Mouse (Mus musculus) liver, adult 2 months (tissue): ENCODE measurements around the gene Vwa8. TPM values are rescaled to one million over a fixed set of nuclear protein-coding genes. Genes with fewer than 3 reads are reported as not detected.

Experiments
- DNase-seq: peaks from one replicate; pipeline ENCODE4 v3.0.0-alpha.2; 2011; ENCODE audit warnings: low read depth, low spot score; ENCODE audit errors: extremely low read depth
- H3K27ac ChIP-seq: fragments of 200-500 bp; replicated peaks from 2 replicates; pipeline ENCODE4 v1.5.1; 2012; ENCODE audit warnings: low read depth, mild to moderate bottlenecking, control low read depth, inconsistent platforms, low read length; ENCODE audit not compliant: insufficient read depth
- H3K27me3 ChIP-seq: fragments of 200-500 bp; 2 replicates; pipeline ENCODE4 v1.6.1; 2012; ENCODE audit warnings: mild to moderate bottlenecking, moderate library complexity, low read length, inconsistent platforms; ENCODE audit not compliant: control insufficient read depth, insufficient read depth
- H3K36me3 ChIP-seq: fragments of 200-500 bp; 2 replicates; pipeline ENCODE4 v1.6.1; 2012; ENCODE audit warnings: low read length, inconsistent platforms; ENCODE audit not compliant: control insufficient read depth, insufficient read depth
- H3K4me1 ChIP-seq: fragments of 200-500 bp; 2 replicates; pipeline ENCODE4 v1.6.1; 2011; ENCODE audit warnings: low read length; ENCODE audit not compliant: control insufficient read depth, insufficient read depth
- H3K4me3 ChIP-seq: fragments of 200-500 bp; 2 replicates; pipeline ENCODE4 v1.5.1; 2011; ENCODE audit warnings: low read depth, mild to moderate bottlenecking, control low read depth, low read length, moderate library complexity; ENCODE audit not compliant: insufficient read depth
- H3K79me2 ChIP-seq: fragments of 200-500 bp; 2 replicates; pipeline ENCODE4 v1.6.1; 2012; ENCODE audit warnings: inconsistent platforms, mild to moderate bottlenecking, low read length, moderate library complexity; ENCODE audit not compliant: control insufficient read depth, insufficient read depth
- H3K9ac ChIP-seq: fragments of 200-500 bp; 2 replicates; pipeline ENCODE4 v1.6.1; 2012; ENCODE audit warnings: low read depth, mild to moderate bottlenecking, control low read depth, inconsistent platforms, low read length
- CTCF ChIP-seq: fragments of 200-500 bp; IDR thresholded peaks from 2 replicates; pipeline ENCODE4 v1.5.1; 2011; ENCODE audit warnings: low read depth, low read length, control low read depth
- POLR2A ChIP-seq: fragments of 200-500 bp; IDR thresholded peaks from 2 replicates; pipeline ENCODE4 v1.6.1; 2011; ENCODE audit warnings: low read length, control low read depth; ENCODE audit not compliant: insufficient read depth; ENCODE audit errors: extremely low read depth
- WGBS: fragments of 180-500 bp; shearing (Covaris S2); methylation state at CpG from one replicate; pipeline ENCODE4 v1.1.7; 2018; 5-methylcytosine and 5-hydroxymethylcytosine counted together
- polyA plus RNA-seq: library from polyadenylated mRNA; depleted of rRNA; stranded (reverse); fragments of >200 nt; gene quantifications from 2 replicates; pipeline ENCODE4 v1.2.3, GENCODE M21; 2012
- total RNA-seq: library from RNA; depleted of rRNA; stranded (reverse); fragments of >200 nt; gene quantifications from 2 replicates; pipeline ENCODE4 v1.2.3, GENCODE M21; 2014

Vwa8 gene
- total and polyA plus RNA-seq, 2 experiments, result 44.0 to 106 TPM

- Histone ChIP-seq H3K27ac (no peak overlapping the region), H3K9ac (no peak overlapping the region), H3K4me1 (no peaks in the 10 kb centered on the region), H3K4me3 (no peak overlapping the region), H3K79me2 (no peaks in the 10 kb centered on the region), H3K36me3 (no peaks in the 10 kb centered on the region), H3K27me3 (no peaks in the 10 kb centered on the region)
- 91% methylated on average over 4 of the region's 4 CpGs for WGBS
- no peak for DNase-seq
- TF ChIP-seq POLR2A, result no peak
- no peak for TF ChIP-seq CTCF
These were observed 382.8 kb downstream of the Vwa8 start for GRCm38 (mm10) chr14:79231677-79232076.

- WGBS, result 75% methylated on average over 5 of the region's 5 CpGs
- H3K36me3 ChIP-seq, result no peaks in the 10 kb centered on the region
- no peak overlapping the region for H3K27ac ChIP-seq
- no peak for DNase-seq
- no peaks in the 10 kb centered on the region for H3K79me2 ChIP-seq
- H3K9ac ChIP-seq, result no peak overlapping the region
- TF ChIP-seq CTCF (no peak), POLR2A (no peak)
- H3K4me1 ChIP-seq, result no peaks in the 10 kb centered on the region
- H3K27me3 ChIP-seq, result no peaks in the 10 kb centered on the region
- no peak overlapping the region for H3K4me3 ChIP-seq
These were observed 384.8 kb downstream of the Vwa8 start for GRCm38 (mm10) chr14:79233697-79234096.

DNA sequence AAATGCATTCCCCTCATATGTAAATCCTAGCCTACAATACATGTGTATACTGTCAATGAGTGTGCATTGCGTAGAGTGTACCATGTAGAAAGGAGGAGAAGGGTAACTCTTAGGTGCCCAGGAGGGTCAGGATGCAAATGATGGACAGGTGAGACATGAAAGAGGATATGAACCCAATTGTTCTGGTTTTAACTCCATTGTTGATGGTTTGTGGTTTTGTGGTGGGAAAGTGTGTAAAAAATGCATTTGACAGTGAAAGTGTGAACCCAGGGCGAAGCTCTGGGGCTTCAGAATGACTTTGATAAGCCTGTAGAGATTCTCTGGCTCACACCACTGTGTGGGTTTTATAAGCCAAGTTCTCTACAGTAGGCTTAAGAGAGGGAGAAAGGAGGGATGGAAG, 385.7 kb downstream of the Vwa8 start:
- no peaks in the 10 kb centered on the region for H3K79me2 ChIP-seq
- 93% methylated on average over 2 of the region's 2 CpGs for WGBS
- H3K4me1 ChIP-seq, result no peaks in the 10 kb centered on the region
- DNase-seq, result no peak
- H3K36me3 ChIP-seq, result no peaks in the 10 kb centered on the region
- H3K4me3 ChIP-seq, result no peak overlapping the region
- no peak overlapping the region for H3K27ac ChIP-seq
- TF ChIP-seq POLR2A (no peak), CTCF (no peak)
- no peaks in the 10 kb centered on the region for H3K27me3 ChIP-seq
- H3K9ac ChIP-seq, result no peak overlapping the region

GRCm38 (mm10) chr14:79235157-79235556, 386.3 kb downstream of the Vwa8 start:
- Histone ChIP-seq H3K4me1 (no peaks in the 10 kb centered on the region), H3K36me3 (no peaks in the 10 kb centered on the region), H3K4me3 (no peak overlapping the region), H3K79me2 (no peaks in the 10 kb centered on the region), H3K27ac (no peak overlapping the region), H3K9ac (no peak overlapping the region), H3K27me3 (no peaks in the 10 kb centered on the region)
- no peak for DNase-seq
- TF ChIP-seq POLR2A (no peak), CTCF (no peak)
- 74% methylated on average over 5 of the region's 5 CpGs for WGBS

DNA sequence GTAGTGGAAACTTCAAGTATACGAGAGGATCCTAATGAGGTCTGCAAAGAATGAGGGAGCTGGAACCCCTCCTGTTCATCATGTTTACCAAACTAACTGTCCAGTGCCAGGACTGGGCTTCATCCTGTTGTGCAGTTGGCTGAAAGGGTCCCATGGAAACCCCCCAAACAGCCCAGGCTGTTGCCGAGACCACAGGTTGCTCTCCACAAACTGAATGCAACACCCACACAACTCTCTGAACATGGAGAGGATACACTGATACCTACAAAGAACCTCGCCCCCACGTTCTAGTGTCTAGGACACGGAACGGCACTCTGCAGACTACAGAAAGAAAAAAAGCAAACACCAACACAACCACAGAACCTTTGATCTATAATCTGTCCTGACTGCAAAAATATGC, 387.4 kb downstream of the Vwa8 start:
- DNase-seq, result no peak

GRCm38 (mm10) chr14:79239402-79239801, 390.6 kb downstream of the Vwa8 start:
- Histone ChIP-seq H3K4me1 (no peaks in the 10 kb centered on the region), H3K4me3 (no peak overlapping the region), H3K9ac (no peak overlapping the region), H3K79me2 (no peaks in the 10 kb centered on the region), H3K27me3 (no peaks in the 10 kb centered on the region), H3K27ac (no peak overlapping the region), H3K36me3 (no peaks in the 10 kb centered on the region)
- no peak for TF ChIP-seq POLR2A
- no peak for TF ChIP-seq CTCF
- no peak for DNase-seq
- WGBS, result 86% methylated on average over 12 of the region's 12 CpGs

More for the DNA sequence above, 387.4 kb downstream of the Vwa8 start:
- no peaks in the 10 kb centered on the region for H3K27me3 ChIP-seq
- H3K4me1 ChIP-seq, result no peaks in the 10 kb centered on the region
- TF ChIP-seq CTCF (no peak), POLR2A (no peak)
- no peaks in the 10 kb centered on the region for H3K36me3 ChIP-seq
- no peak overlapping the region for H3K27ac ChIP-seq
- no peak overlapping the region for H3K9ac ChIP-seq
- 69% methylated on average over 6 of the region's 6 CpGs for WGBS
- H3K4me3 ChIP-seq, result no peak overlapping the region
- H3K79me2 ChIP-seq, result no peaks in the 10 kb centered on the region
